Mouse (Mus musculus): ENCODE data around the gene Enox1. TPM values are rescaled to one million over a fixed set of nuclear protein-coding genes. Genes with fewer than 3 reads are reported as not detected.

Enox1 gene
- polyA plus RNA-seq, 1 experiment from 2014 or later = 37.1 TPM

GRCm38 (mm10) chr14:77478692-77479091, 322.1 kb downstream of the Enox1 start:
- Histone ChIP-seq H3K9me3 (no peaks in the 10 kb centered on the region), H3K36me3 (no peaks in the 10 kb centered on the region), H3K4me3 (no peak overlapping the region), H3K27ac (no peak overlapping the region), H3K9ac (no peak overlapping the region), H3K27me3 (replicated peaks) (no peaks in the 10 kb centered on the region), H3K4me1 (no peaks in the 10 kb centered on the region; the same call in 1 of the 2 replicates), H3K4me2 (replicated peaks) (no peak overlapping the region)
- no peak for ATAC-seq (ENCODE audit: low FRiP score, low read depth)
- WGBS = 67% methylated on average over 8 of the region's 8 CpGs

GRCm38 (mm10) chr14:77483076-77483475, 326.5 kb downstream of the Enox1 start:
- Histone ChIP-seq H3K4me2 (replicated peaks) (no peak overlapping the region), H3K4me3 (no peak overlapping the region), H3K27ac (no peak overlapping the region), H3K9me3 (no peaks in the 10 kb centered on the region), H3K4me1 (0 out of 2 replicates have a peak, but pooled peaks cover 5% of the 10 kb centered on the region), H3K36me3 (no peaks in the 10 kb centered on the region), H3K27me3 (replicated peaks) (no peaks in the 10 kb centered on the region), H3K9ac (no peak overlapping the region)
- WGBS = 49% methylated on average over 15 of the region's 15 CpGs
- ATAC-seq (ENCODE audit: low FRiP score, low read depth) = no peak

GRCm38 (mm10) chr14:77484951-77485447, 328.4 kb downstream of the Enox1 start:
- WGBS = 86% methylated on average over 8 of the region's 8 CpGs
- no peak overlapping the region for H3K4me2 ChIP-seq (replicated peaks)
- no peak for ATAC-seq (ENCODE audit: low FRiP score, low read depth)
- 0 out of 2 replicates have a peak, but pooled peaks cover 5% of the 10 kb centered on the region for H3K4me1 ChIP-seq
- H3K9ac ChIP-seq = no peak overlapping the region
- H3K27ac ChIP-seq = no peak overlapping the region
- no peaks in the 10 kb centered on the region for H3K36me3 ChIP-seq
- H3K4me3 ChIP-seq = no peak overlapping the region
- no peaks in the 10 kb centered on the region for H3K27me3 ChIP-seq (replicated peaks)
- no peaks in the 10 kb centered on the region for H3K9me3 ChIP-seq

- H3K36me3 ChIP-seq = no peaks in the 10 kb centered on the region
- no peak overlapping the region for H3K4me2 ChIP-seq (replicated peaks)
- no peak overlapping the region for H3K9ac ChIP-seq
- 0 out of 2 replicates have a peak, but pooled peaks cover 5% of the 10 kb centered on the region for H3K4me1 ChIP-seq
- no peak overlapping the region for H3K4me3 ChIP-seq
- ATAC-seq (ENCODE audit: low FRiP score, low read depth) = no peak
- H3K27me3 ChIP-seq (replicated peaks) = no peaks in the 10 kb centered on the region
- no peak overlapping the region for H3K27ac ChIP-seq
- WGBS = 96% methylated on average over 6 of the region's 6 CpGs
- no peaks in the 10 kb centered on the region for H3K9me3 ChIP-seq
These were observed 334.1 kb downstream of the Enox1 start for GRCm38 (mm10) chr14:77490699-77491098.

- 0 out of 2 replicates have a peak, but pooled peaks cover 5% of the 10 kb centered on the region for H3K4me1 ChIP-seq
- H3K27me3 ChIP-seq (replicated peaks) = no peaks in the 10 kb centered on the region
- H3K9me3 ChIP-seq = no peaks in the 10 kb centered on the region
- no peaks in the 10 kb centered on the region for H3K36me3 ChIP-seq
- no peak overlapping the region for H3K4me2 ChIP-seq (replicated peaks)
- H3K9ac ChIP-seq = no peak overlapping the region
- ATAC-seq (ENCODE audit: low FRiP score, low read depth) = no peak
- H3K27ac ChIP-seq = no peak overlapping the region
- WGBS = 90% methylated on average over 2 of the region's 2 CpGs
- H3K4me3 ChIP-seq = no peak overlapping the region
These were observed 335.2 kb downstream of the Enox1 start for GRCm38 (mm10) chr14:77491731-77492130.

GRCm38 (mm10) chr14:77499996-77500581, 343.5 kb downstream of the Enox1 start:
- Histone ChIP-seq H3K9me3 (no peaks in the 10 kb centered on the region), H3K27me3 (replicated peaks) (no peaks in the 10 kb centered on the region), H3K27ac (no peak overlapping the region), H3K9ac (no peak overlapping the region), H3K36me3 (no peaks in the 10 kb centered on the region), H3K4me2 (replicated peaks) (no peak overlapping the region), H3K4me1 (no peaks in the 10 kb centered on the region), H3K4me3 (no peak overlapping the region)
- WGBS = 51% methylated on average over 6 of the region's 6 CpGs
- ATAC-seq (ENCODE audit: low FRiP score, low read depth) = no peak

- Histone ChIP-seq H3K36me3 (peaks cover 3% of the 10 kb centered on the region; the same call in 1 of the 2 replicates), H3K9ac (no peak overlapping the region), H3K9me3 (no peaks in the 10 kb centered on the region), H3K4me2 (replicated peaks) (no peak overlapping the region), H3K27ac (no peak overlapping the region), H3K4me1 (no peaks in the 10 kb centered on the region), H3K4me3 (no peak overlapping the region), H3K27me3 (replicated peaks) (no peaks in the 10 kb centered on the region)
- WGBS = 81% methylated on average over 12 of the region's 12 CpGs
- no peak for ATAC-seq (ENCODE audit: low FRiP score, low read depth)
These were observed 348.0 kb downstream of the Enox1 start for GRCm38 (mm10) chr14:77504458-77505135.

- Histone ChIP-seq H3K4me3 (no peak overlapping the region), H3K36me3 (peaks cover 3% of the 10 kb centered on the region; the same call in 1 of the 2 replicates), H3K9ac (no peak overlapping the region), H3K4me1 (no peaks in the 10 kb centered on the region), H3K9me3 (no peaks in the 10 kb centered on the region), H3K27ac (no peak overlapping the region), H3K4me2 (replicated peaks) (no peak overlapping the region), H3K27me3 (replicated peaks) (no peaks in the 10 kb centered on the region)
- 62% methylated on average over 9 of the region's 9 CpGs for WGBS
- ATAC-seq (ENCODE audit: low FRiP score, low read depth) = no peak
These were observed 349.8 kb downstream of the Enox1 start for GRCm38 (mm10) chr14:77506341-77506740.

GRCm38 (mm10) chr14:77508036-77508435, 351.5 kb downstream of the Enox1 start:
- H3K4me1 ChIP-seq = no peaks in the 10 kb centered on the region
- no peaks in the 10 kb centered on the region for H3K27me3 ChIP-seq (replicated peaks)
- no peak overlapping the region for H3K4me2 ChIP-seq (replicated peaks)
- ATAC-seq (ENCODE audit: low FRiP score, low read depth) = no peak
- peaks cover under 1% of the 10 kb centered on the region; the same call in 1 of the 2 replicates for H3K9me3 ChIP-seq
- no peak overlapping the region for H3K27ac ChIP-seq
- no peak overlapping the region for H3K4me3 ChIP-seq
- peaks cover 3% of the 10 kb centered on the region; the same call in 1 of the 2 replicates for H3K36me3 ChIP-seq
- no peak overlapping the region for H3K9ac ChIP-seq
- 83% methylated on average over 12 of the region's 12 CpGs for WGBS

GRCm38 (mm10) chr14:77509042-77509441, 352.5 kb downstream of the Enox1 start:
- Histone ChIP-seq H3K27ac (no peak overlapping the region), H3K4me1 (no peaks in the 10 kb centered on the region), H3K36me3 (peaks cover 3% of the 10 kb centered on the region; the same call in 1 of the 2 replicates), H3K4me2 (replicated peaks) (no peak overlapping the region), H3K4me3 (no peak overlapping the region), H3K9ac (no peak overlapping the region), H3K9me3 (peaks cover 4% of the 10 kb centered on the region; the same call in 1 of the 2 replicates), H3K27me3 (replicated peaks) (no peaks in the 10 kb centered on the region)
- WGBS = 77% methylated on average over 6 of the region's 6 CpGs
- ATAC-seq (ENCODE audit: low FRiP score, low read depth) = no peak

- no peak overlapping the region for H3K9ac ChIP-seq
- no peak for ATAC-seq (ENCODE audit: low FRiP score, low read depth)
- H3K9me3 ChIP-seq = peaks cover 4% of the 10 kb centered on the region; the same call in 1 of the 2 replicates
These were observed 353.4 kb downstream of the Enox1 start for GRCm38 (mm10) chr14:77509924-77510323.

GRCm38 (mm10) chr14:77511137-77511870, 354.7 kb downstream of the Enox1 start:
- no peaks in the 10 kb centered on the region for H3K4me1 ChIP-seq
- no peak overlapping the region for H3K4me3 ChIP-seq
- no peaks in the 10 kb centered on the region for H3K27me3 ChIP-seq (replicated peaks)
- ATAC-seq (ENCODE audit: low FRiP score, low read depth) = no peak
- H3K27ac ChIP-seq = no peak overlapping the region
- H3K9me3 ChIP-seq = peaks cover 4% of the 10 kb centered on the region; the same call in 1 of the 2 replicates
- H3K4me2 ChIP-seq (replicated peaks) = no peak overlapping the region
- H3K9ac ChIP-seq = no peak overlapping the region
- 84% methylated on average over 7 of the region's 7 CpGs for WGBS
- peaks cover 3% of the 10 kb centered on the region; the same call in 1 of the 2 replicates for H3K36me3 ChIP-seq

More at GRCm38 (mm10) chr14:77509924-77510323, 353.4 kb downstream of the Enox1 start:
- H3K36me3 ChIP-seq = peaks cover 3% of the 10 kb centered on the region; the same call in 1 of the 2 replicates
- no peak overlapping the region for H3K27ac ChIP-seq
- H3K4me3 ChIP-seq = no peak overlapping the region
- no peaks in the 10 kb centered on the region for H3K27me3 ChIP-seq (replicated peaks)
- no peaks in the 10 kb centered on the region for H3K4me1 ChIP-seq
- H3K4me2 ChIP-seq (replicated peaks) = no peak overlapping the region
- 91% methylated on average over 3 of the region's 3 CpGs for WGBS

All from neural tube, embryonic 12.5 days (tissue).